Mouse (Mus musculus) heart, embryonic 12.5 days (tissue): ENCODE data around the gene Mblac1. TPM values are rescaled to one million over a fixed set of nuclear protein-coding genes. Genes with fewer than 3 reads are reported as not detected.
A peak's percentile ranks its signal among the peaks of the same experiment; 100 is the strongest.

Experiments used
- ATAC-seq: fragments of 200-750 bp; cut with Nextera tagmentation; 2 replicates; pipeline ENCODE4 v1.8.0; 2017; ENCODE audit warnings: moderate TSS enrichment, moderate library complexity; ENCODE audit not compliant: insufficient number of reproducible peaks, low FRiP score
- H3K27ac ChIP-seq: fragments of 300-500 bp; sonication (generic); 2 replicates; pipeline ENCODE4 v1.5.1; 2016; ENCODE audit warnings: mild to moderate bottlenecking, moderate library complexity; ENCODE audit not compliant: poor library complexity, severe bottlenecking
- H3K27me3 ChIP-seq: fragments of 300-500 bp; sonication (generic); replicated peaks from 2 replicates; pipeline ENCODE4 v1.6.1; 2016; ENCODE audit warnings: mild to moderate bottlenecking, moderate library complexity
- H3K36me3 ChIP-seq: fragments of 300-500 bp; sonication (generic); 2 replicates; pipeline ENCODE4 v1.6.1; 2016; ENCODE audit warnings: mild to moderate bottlenecking, moderate library complexity
- H3K4me1 ChIP-seq: fragments of 300-500 bp; sonication (generic); replicated peaks from 2 replicates; pipeline ENCODE4 v1.6.1; 2016; ENCODE audit warnings: mild to moderate bottlenecking
- H3K4me2 ChIP-seq: fragments of 300-500 bp; sonication (generic); 2 replicates; pipeline ENCODE4 v1.6.1; 2016; ENCODE audit warnings: mild to moderate bottlenecking, moderate library complexity
- H3K4me3 ChIP-seq: fragments of 300-500 bp; sonication (generic); 2 replicates; pipeline ENCODE4 v1.5.1; 2016; ENCODE audit warnings: mild to moderate bottlenecking
- H3K9ac ChIP-seq: fragments of 300-500 bp; sonication (generic); 2 replicates; pipeline ENCODE4 v1.6.1; 2016; ENCODE audit warnings: mild to moderate bottlenecking, moderate library complexity
- H3K9me3 ChIP-seq: fragments of 300-500 bp; sonication (generic); replicated peaks from 2 replicates; pipeline ENCODE4 v1.6.1; 2016; ENCODE audit warnings: mild to moderate bottlenecking, moderate library complexity
- WGBS: fragments of 180-500 bp; shearing (Covaris S2); methylation state at CpG from one replicate; pipeline ENCODE4 v1.1.7; 2016; 5-methylcytosine and 5-hydroxymethylcytosine counted together
- polyA plus RNA-seq: library from polyadenylated mRNA; unstranded; fragments of >200 nt; fragmentation: Nextera tagmentation; extraction: Ambion mirVana; gene quantifications from 2 replicates; pipeline ENCODE4 v1.2.1, GENCODE M21; 2016

The Mblac1 gene
- polyA plus RNA-seq, 1 experiment from 2014 or later = 5.1 TPM

GRCm38 (mm10) chr5:138171695-138172491 is 22.2 kb upstream of the Mblac1 start, which contains the start of the genes Ap4m1 and Mcm7:
Gene Ap4m1, plus strand, starts transcription at chr5:138172002.
Gene Mcm7, minus strand, starts transcription at chr5:138172422.
- peak; percentile 94 for ATAC-seq
- no peaks in the 10 kb centered on the region for H3K9me3 ChIP-seq
- H3K36me3 ChIP-seq = peaks cover 60% of the 10 kb centered on the region
- peaks cover 17% of the 10 kb centered on the region for H3K4me1 ChIP-seq
- WGBS = under 1% methylated on average over 54 of the region's 54 CpGs
- H3K4me3 ChIP-seq = peak within 1 kb of the TSS; percentile 81
- H3K27ac ChIP-seq = peak within 1 kb of the TSS; percentile 97
- H3K9ac ChIP-seq = peak within 1 kb of the TSS; percentile 86
- peak within 1 kb of the TSS; percentile 92 for H3K4me2 ChIP-seq
- H3K27me3 ChIP-seq = no peaks in the 10 kb centered on the region

GRCm38 (mm10) chr5:138173217-138173616 is 20.9 kb upstream of the Mblac1 start:
- no peak overlapping the region for H3K27ac ChIP-seq
- no peak for ATAC-seq
- H3K4me3 ChIP-seq = no peak overlapping the region; the same call in 1 of the 2 replicates
- no peaks in the 10 kb centered on the region for H3K27me3 ChIP-seq
- H3K4me2 ChIP-seq = peak overlapping the region; percentile 92
- no peak overlapping the region for H3K9ac ChIP-seq
- 84% methylated on average over 3 of the region's 3 CpGs for WGBS
- H3K4me1 ChIP-seq = peaks cover 17% of the 10 kb centered on the region
- H3K36me3 ChIP-seq = peaks cover 60% of the 10 kb centered on the region
- no peaks in the 10 kb centered on the region for H3K9me3 ChIP-seq

GRCm38 (mm10) chr5:138186950-138187638 is 7.0 kb upstream of the Mblac1 start, which contains the start of the genes Taf6 and Cnpy4:
Gene Taf6, minus strand, starts transcription at chr5:138187451.
Gene Cnpy4, plus strand, starts transcription at chr5:138187485.
- ATAC-seq = peak; percentile 88

GRCm38 (mm10) chr5:138187661-138188306 is 6.3 kb upstream of the Mblac1 start:
- peak; percentile 88 for ATAC-seq
- no peaks in the 10 kb centered on the region for H3K9me3 ChIP-seq
- peaks cover 17% of the 10 kb centered on the region for H3K4me1 ChIP-seq
- peak overlapping the region; percentile 84 for H3K4me3 ChIP-seq
- H3K27ac ChIP-seq = peak overlapping the region; percentile 50; the same call in 1 of the 2 replicates
- no peaks in the 10 kb centered on the region for H3K27me3 ChIP-seq
- H3K4me2 ChIP-seq = peak overlapping the region; percentile 75
- peaks cover 30% of the 10 kb centered on the region for H3K36me3 ChIP-seq
- H3K9ac ChIP-seq = peak overlapping the region; percentile 91
- WGBS = under 1% methylated on average over 10 of the region's 10 CpGs

More at GRCm38 (mm10) chr5:138186950-138187638, 7.0 kb upstream of the Mblac1 start, which contains the start of the genes Taf6 and Cnpy4:
- Histone ChIP-seq H3K36me3 (peaks cover 32% of the 10 kb centered on the region), H3K27ac (peak within 1 kb of the TSS; percentile 65; the same call in 1 of the 2 replicates), H3K9me3 (no peaks in the 10 kb centered on the region), H3K4me3 (peak within 1 kb of the TSS; percentile 84), H3K4me1 (peaks cover 17% of the 10 kb centered on the region), H3K27me3 (no peaks in the 10 kb centered on the region), H3K4me2 (peak within 1 kb of the TSS; percentile 75), H3K9ac (peak within 1 kb of the TSS; percentile 91)
- under 1% methylated on average over 31 of the region's 31 CpGs for WGBS

- H3K4me3 ChIP-seq = peak overlapping the region; percentile 71
- H3K27me3 ChIP-seq = no peaks in the 10 kb centered on the region
- 1% methylated on average over 29 of the region's 29 CpGs for WGBS
- peak overlapping the region; percentile 87 for H3K9ac ChIP-seq
- H3K27ac ChIP-seq = peak overlapping the region; percentile 84
- H3K36me3 ChIP-seq = peaks cover 16% of the 10 kb centered on the region
- H3K9me3 ChIP-seq = no peaks in the 10 kb centered on the region
- H3K4me1 ChIP-seq = 0 out of 2 replicates have a peak, but pooled peaks cover 3% of the 10 kb centered on the region
- peak overlapping the region; percentile 87 for H3K4me2 ChIP-seq
- peak; percentile 66 for ATAC-seq
Measured at GRCm38 (mm10) chr5:138194755-138195345, 736 bp downstream of the Mblac1 start.

- Histone ChIP-seq H3K36me3 (peaks cover 16% of the 10 kb centered on the region), H3K27me3 (no peaks in the 10 kb centered on the region), H3K27ac (no peak overlapping the region), H3K9me3 (no peaks in the 10 kb centered on the region), H3K4me1 (0 out of 2 replicates have a peak, but pooled peaks cover 3% of the 10 kb centered on the region), H3K9ac (peak overlapping the region; percentile 87; the same call in 1 of the 2 replicates), H3K4me2 (peak overlapping the region; percentile 87), H3K4me3 (peak overlapping the region; percentile 71; the same call in 1 of the 2 replicates)
- no peak for ATAC-seq
- WGBS = 79% methylated on average over 7 of the region's 7 CpGs
Measured at GRCm38 (mm10) chr5:138195463-138195862, 1.3 kb downstream of the Mblac1 start.

- Histone ChIP-seq H3K4me2 (no peak overlapping the region), H3K4me1 (0 out of 2 replicates have a peak, but pooled peaks cover 3% of the 10 kb centered on the region), H3K9ac (no peak overlapping the region), H3K9me3 (peaks cover 9% of the 10 kb centered on the region), H3K36me3 (no peaks in the 10 kb centered on the region), H3K27ac (no peak overlapping the region), H3K4me3 (no peak overlapping the region), H3K27me3 (no peaks in the 10 kb centered on the region)
- 11% methylated on average over 1 of the region's 1 CpGs for WGBS
- no peak for ATAC-seq
Measured at GRCm38 (mm10) chr5:138199576-138199975, 5.5 kb downstream of the Mblac1 start.

- ATAC-seq = no peak
- Histone ChIP-seq H3K4me3 (no peak overlapping the region), H3K27me3 (no peaks in the 10 kb centered on the region), H3K9ac (no peak overlapping the region), H3K4me1 (no peaks in the 10 kb centered on the region), H3K27ac (no peak overlapping the region), H3K4me2 (no peak overlapping the region), H3K36me3 (no peaks in the 10 kb centered on the region), H3K9me3 (peaks cover 17% of the 10 kb centered on the region)
- 84% methylated on average over 3 of the region's 3 CpGs for WGBS
Measured at GRCm38 (mm10) chr5:138202086-138202485, 8.0 kb downstream of the Mblac1 start.

- whole genome bisulfite sequencing = 73% methylated on average over 1 of the region's 1 CpGs
- Histone ChIP-seq H3K36me3 (no peaks in the 10 kb centered on the region), H3K9me3 (peaks cover 25% of the 10 kb centered on the region), H3K4me1 (no peaks in the 10 kb centered on the region), H3K4me3 (no peak overlapping the region), H3K27me3 (no peaks in the 10 kb centered on the region), H3K9ac (no peak overlapping the region), H3K4me2 (no peak overlapping the region), H3K27ac (no peak overlapping the region)
- ATAC-seq = no peak
Measured at GRCm38 (mm10) chr5:138207253-138207652, 13.1 kb downstream of the Mblac1 start.

- Histone ChIP-seq H3K27me3 (no peaks in the 10 kb centered on the region), H3K27ac (no peak overlapping the region), H3K4me1 (no peaks in the 10 kb centered on the region), H3K36me3 (no peaks in the 10 kb centered on the region), H3K4me2 (no peak overlapping the region), H3K9ac (no peak overlapping the region), H3K9me3 (peaks cover 25% of the 10 kb centered on the region), H3K4me3 (no peak overlapping the region)
- WGBS = 72% methylated on average over 4 of the region's 4 CpGs
- no peak for ATAC-seq
Measured at GRCm38 (mm10) chr5:138207873-138208272, 13.8 kb downstream of the Mblac1 start.
